Mouse (Mus musculus) mesoderm, embryonic 11.5 days (tissue): Measurements from ENCODE around the gene Lst1.

Experiments used
- DNase-seq: peaks from one replicate; pipeline ENCODE4 v3.0.0-alpha.2; 2012; ENCODE audit warnings: low read depth, low spot score

Gene Lst1

GRCm38 (mm10) chr17:35209785-35210535 lies 21.7 kb upstream of the Lst1 start:
- DNase-seq = no peak

DNA sequence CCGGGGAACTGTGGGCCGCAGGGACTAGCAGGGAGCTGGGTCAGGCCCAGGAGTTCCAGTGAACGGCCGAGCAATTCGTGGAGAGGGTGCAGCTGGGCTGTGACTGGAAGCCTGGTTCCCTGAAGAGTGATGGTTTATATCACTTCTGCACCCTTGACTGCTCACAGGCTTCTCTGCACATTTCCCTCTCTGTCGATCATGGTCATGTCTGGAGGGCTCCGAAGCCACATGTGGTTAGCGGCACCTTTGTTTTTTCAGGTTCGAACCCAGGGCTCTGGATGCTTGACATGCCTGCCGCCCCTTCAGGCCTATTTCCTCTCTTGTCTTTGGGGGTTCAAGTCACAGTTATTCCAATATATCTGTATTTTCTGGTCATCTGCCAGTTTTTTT lies 17.1 kb upstream of the Lst1 start:
- no peak for DNase-seq

DNA sequence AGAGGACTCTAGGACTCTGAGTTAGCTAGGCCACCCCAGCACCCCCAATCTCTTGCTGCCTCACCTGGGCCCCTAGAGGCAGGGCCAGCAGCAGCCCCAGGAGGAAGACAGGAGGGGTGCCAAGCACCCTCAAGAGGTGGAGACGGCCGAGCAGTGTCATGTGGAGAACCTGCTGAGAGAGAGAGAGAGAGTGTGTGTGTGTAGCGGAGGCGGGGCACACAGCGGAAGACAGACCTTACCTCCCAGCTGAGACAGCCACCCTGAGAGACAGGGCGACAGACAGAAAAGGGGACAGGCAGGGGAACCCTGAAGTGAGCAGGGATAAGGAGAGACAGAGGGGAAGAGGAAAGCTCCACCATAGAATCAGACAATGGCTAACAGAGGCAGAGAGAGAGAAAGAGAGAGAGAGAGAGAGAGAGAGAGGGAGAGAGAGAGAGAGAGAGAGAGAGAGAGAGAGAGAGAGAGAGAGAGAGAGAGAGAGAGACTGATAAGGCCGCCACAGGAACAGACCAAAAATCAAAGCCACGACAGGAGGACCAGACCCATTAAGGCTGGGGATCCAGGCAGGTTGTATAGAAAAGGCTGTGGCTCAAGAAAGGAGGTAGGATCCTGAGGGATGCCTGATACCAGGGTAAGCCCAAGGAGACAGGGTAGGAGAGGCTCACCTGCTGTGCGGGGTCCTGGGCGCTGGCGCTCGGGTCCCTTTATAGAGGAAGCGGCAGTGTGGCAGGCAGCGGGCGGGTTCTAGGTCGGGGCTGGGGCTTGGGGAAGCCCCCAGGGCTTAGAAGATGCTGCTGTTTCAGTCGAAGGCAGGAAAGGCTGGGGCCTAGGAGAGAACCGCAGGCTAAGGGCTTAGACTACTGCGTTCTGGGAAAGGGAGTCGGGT lies 16.5 kb upstream of the Lst1 start, which contains the start of gene Lta:
Gene Lta (minus strand): TSS at position 858 of the 886 bp plus-strand sequence.
- DNase-seq = no peak

DNA sequence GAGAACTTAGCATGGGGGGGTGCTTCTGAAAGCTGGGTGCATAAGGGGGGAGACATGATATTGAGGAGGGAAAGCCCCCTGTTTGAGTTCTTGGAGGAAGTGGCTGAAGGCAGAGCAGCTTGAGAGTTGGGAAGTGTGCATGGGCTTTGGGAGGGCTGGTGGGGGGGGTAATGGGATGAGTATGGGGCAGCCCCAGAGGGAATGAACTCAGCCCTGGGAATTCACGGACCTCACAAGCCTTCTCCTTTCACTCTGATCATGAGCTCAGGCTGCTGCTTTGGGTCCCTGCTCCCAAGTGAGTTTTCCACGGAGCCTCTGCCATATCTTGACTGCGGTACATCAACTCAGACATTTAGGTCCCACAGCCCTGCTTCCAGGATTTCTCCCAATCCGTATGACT lies 14.2 kb upstream of the Lst1 start:
- no peak for DNase-seq

DNA sequence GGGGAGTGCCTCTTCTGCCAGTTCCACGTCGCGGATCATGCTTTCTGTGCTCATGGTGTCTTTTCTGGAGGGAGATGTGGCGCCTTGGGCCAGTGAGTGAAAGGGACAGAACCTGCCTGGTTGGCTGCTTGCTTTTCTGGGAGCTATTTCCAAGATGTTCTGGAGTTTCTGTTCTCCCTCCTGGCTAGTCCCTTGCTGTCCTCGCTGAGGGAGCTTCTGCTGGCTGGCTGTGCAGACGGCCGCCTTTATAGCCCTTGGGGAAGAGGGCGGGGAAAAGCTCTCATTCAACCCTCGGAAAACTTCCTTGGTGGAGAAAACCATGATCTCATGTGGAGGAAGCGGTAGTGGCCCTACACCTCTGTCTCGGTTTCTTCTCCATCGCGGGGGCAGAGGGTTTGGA lies 13.5 kb upstream of the Lst1 start, which contains the start of gene Tnf:
Gene Tnf (minus strand): TSS at position 221 of the 400 bp plus-strand sequence.
- no peak for DNase-seq

DNA sequence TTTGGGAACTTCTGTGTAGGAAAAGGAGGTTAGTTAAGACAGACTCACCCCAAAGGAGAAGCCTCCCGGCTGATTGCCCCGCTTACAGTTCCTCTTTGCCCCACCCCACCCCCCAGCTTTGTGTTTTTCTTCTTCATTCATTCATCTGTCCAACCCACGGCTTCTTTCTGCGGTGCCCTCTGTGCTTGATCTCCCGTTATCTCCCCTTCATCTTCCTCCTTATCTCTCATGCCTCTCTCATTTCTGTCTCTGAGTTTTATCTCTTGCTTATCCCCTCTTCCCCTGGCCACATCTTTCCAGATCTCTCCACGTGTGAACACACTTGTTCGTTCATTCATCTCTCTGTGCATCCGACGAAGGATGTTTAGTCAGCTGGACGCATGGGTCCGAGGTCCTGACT lies 12.9 kb upstream of the Lst1 start:
- DNase-seq = no peak

- no peak for DNase-seq
Observed at GRCm38 (mm10) chr17:35200398-35200797, 12.2 kb upstream of the Lst1 start.

GRCm38 (mm10) chr17:35198946-35199345 lies 10.7 kb upstream of the Lst1 start:
- DNase-seq = no peak

GRCm38 (mm10) chr17:35198029-35198428 lies 9.8 kb upstream of the Lst1 start:
- DNase-seq = no peak

DNA sequence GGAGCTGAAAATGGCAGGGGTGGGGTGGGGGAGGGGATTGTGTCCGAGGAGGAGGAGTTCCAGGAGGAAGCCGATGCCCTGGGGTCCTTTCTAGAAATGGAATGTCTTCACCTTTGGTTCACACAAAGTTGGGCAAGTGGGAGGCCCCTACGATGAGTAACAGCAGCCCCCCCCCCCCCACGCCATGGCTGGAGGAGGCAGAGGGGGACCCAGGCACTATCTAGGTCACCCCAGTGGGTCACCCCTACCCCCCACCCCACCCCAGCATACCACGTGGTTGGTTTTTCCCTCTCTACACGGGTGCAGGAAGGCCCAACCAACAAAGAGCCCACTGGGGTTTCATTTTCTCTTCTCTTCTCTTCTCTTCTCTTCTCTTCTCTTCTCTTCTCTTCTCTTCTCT lies 8.9 kb upstream of the Lst1 start:
- no peak for DNase-seq

DNA sequence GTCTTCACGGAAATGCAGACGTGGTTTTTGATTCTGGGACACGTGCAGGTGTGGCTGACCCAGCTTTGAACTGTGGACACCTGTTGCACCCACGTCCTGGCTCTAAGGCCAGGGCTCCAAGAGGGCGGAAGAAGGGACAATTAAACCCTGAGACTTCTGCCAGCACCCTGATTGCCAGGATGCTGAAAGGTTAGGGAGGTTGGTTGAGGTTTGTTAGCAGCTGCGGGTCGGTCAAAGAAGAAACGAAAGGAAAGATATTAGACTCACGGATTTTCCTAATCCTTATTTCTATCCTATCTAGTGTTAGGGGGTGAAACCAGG lies 8.0 kb upstream of the Lst1 start:
- no peak for DNase-seq

- peak; percentile 82 for DNase-seq
Observed at GRCm38 (mm10) chr17:35195631-35196320, 7.5 kb upstream of the Lst1 start.

DNA sequence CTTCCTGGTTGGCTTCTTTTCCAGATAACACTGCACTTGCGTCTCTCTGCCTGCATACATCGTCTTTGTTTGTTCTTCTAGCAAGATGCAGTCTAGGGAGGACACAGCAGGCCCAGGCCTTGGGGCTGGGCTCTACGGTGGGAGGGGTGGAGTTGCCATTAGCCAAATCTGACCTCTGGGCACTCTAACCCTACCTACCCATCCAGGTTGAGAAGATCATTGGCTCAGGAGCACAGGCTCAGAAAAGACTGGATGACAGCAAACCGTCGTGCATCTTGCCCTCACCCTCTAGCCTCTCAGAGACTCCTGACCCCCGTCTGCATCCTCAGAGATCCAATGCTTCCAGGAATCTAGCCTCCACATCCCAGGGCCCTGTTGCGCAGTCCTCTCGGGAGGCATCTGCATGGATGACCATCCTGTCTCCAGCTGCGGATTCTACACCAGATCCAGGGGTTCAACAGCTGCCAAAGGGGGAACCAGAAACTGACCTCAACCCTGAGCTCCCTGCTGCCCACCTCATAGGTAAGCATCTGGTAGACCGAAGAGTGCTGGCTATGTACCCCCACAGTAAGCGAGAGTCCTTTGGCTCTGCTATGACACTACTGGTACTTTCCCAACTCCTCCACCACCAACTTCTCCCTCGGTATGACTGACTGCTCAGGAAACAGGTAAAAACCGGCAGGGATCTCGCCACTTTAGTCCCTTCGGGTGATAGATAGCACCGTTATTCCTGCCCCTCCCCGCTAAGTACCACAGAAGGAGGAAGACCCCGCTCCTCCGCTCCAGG lies 6.8 kb upstream of the Lst1 start:
- no peak for DNase-seq

DNA sequence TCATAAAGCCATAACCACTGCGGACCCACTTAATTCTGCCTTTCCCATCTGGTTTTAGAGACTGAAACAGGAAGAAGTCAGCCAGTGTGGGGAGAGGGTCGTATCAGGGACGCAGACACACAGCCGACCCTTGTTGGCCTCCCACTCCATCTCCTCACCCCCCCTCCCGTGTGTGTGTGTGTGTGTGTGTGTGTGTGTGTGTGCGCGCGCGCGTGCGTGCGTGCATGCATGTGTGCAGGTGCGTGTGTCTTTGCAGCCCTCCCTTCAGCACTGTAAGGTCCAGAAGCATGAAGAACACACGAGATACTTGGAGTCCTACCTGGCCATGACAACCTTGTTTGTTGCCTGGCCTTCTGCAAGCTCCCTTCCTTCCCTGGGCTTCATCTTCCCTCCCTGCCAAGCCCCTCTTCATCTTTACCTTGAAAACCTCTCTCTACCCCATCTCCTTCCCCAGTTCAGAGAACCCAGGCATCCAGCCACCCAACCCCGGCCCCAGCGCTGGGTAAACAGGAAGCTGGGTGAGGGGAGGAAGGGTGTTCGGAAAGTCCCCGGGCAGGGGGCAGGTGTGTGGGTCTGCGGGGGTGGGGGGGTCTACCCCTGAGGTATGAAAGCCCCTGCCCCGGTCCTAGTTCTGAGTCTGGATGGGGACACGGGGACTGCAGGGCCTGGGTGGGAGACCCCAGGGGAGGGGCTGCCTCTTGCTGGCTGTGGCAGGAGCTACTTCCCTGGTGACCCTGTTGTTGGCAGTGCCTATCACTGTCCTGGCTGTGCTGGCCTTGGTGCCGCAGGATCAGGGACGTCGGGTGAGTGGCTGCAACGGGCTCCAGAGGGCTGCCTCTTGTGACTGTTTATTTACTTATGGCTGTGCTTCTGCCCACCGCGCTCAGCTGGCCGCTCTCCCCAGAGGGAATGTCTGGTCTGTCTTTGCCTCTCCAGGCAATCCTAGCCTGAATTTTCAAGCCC lies 5.9 kb upstream of the Lst1 start, which contains the start of gene Ltb:
Gene Ltb (plus strand): TSS at position 559 of the 963 bp plus-strand sequence.
- DNase-seq = no peak

DNA sequence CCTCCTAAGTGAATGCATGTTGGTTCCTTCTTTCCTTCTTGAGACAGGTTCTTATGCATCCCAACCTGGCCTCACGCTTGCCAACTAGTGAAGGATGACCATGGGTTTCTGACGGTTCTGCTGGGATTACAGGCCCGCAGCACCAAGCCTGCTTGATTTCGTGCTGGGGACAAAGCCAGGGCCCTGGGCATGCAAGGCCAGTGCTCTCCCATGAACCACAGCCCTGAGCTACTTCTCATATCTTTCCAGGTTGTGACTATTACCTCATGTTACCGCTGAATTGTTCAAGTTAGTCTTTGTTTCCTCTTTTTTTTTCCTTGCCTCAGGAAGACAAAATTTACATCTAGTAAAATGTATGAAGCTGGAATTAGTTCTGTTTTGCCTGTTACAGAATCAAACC lies 4.7 kb upstream of the Lst1 start:
- DNase-seq = no peak

DNA sequence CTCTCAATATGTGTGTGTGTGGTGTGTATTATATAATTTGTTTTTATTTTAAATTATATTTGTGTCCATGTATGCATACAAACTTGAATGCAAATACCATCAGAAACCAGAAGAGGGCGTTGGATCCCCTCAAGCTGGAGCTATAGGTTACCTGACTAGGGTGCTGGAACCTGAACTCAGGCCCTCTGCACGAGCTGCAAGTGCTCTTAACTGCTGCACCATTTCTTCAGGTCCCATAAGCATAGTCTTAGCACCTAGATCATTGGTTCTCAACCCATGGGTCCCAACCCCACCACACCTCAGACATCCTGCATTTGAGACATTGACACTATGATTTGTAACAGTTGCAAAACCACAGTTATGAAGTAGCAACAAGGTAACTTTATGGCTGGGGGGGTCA lies 3.5 kb upstream of the Lst1 start:
- no peak for DNase-seq

GRCm38 (mm10) chr17:35190096-35190495 lies 1.9 kb upstream of the Lst1 start:
- no peak for DNase-seq

GRCm38 (mm10) chr17:35189186-35189585 lies 947 bp upstream of the Lst1 start:
- no peak for DNase-seq

DNA sequence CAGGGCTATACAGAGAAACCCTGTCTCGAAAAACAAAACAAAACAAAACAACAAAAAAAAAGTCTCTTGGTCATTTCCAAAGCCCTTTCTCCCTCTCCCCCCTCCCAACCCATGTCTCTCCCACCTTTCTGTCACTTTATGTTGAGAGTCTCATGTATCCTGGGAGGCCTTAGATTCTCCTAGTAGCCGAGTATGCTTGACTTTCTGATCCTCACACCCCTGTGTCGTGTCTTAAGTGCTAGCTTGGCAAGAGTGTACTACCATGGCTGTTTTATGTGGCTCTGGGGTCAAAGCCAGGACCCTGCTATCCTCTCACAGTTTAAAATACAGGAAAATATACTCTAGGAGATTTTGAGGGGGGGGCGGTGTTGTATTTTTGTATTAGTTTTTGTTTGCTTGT lies 894 bp downstream of the Lst1 start:
- no peak for DNase-seq

DNA sequence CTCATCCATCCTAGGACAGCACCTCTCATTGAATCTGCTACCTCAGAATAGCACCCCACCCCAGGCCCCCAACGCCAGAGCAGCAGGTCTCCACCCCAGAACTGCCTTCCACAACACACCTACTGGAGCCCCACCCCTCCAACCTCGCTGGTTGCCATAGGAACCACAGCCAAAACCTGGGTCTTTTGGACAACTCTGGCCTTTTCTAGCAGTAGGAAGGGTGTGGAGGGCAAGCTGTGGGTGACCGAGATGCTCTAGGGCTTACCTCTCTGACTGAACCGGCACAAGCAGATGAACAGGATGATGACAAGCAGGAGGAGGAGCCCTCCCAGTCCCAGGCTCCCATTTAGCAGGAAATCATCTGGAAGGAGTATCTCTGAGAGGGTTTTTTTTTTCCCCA lies 1.6 kb downstream of the Lst1 start:
- peak; percentile 50 for DNase-seq
